Comparison of ENCODE assay signal across 17 mouse cellular contexts in genomic region chr8:72698349-72698926, GRCm38 (mm10). TPM values are rescaled to one million over a fixed set of nuclear protein-coding genes. Genes with fewer than 3 reads are reported as not detected.
DNase-seq lines count a peak whose midpoint lies in the region; ATAC-seq and TF ChIP-seq lines count a peak whose summit lies in the region.
"Had no signal": no experiment of that assay in that cellular context is flagged by ENCODE, and none has a peak within 500 bp of the region (broad histone marks: within the 10 kb centered on the region; RNA-seq: fewer than 3 reads in every experiment).

No protein-coding gene starts in this region.

- no peaks in the 10 kb centered on the region for H3K4me1 ChIP-seq in hindbrain, embryonic 12.5 days
- H3K4me1 ChIP-seq in hindbrain, embryonic 10.5 days (replicated peaks), result no peaks in the 10 kb centered on the region
- H3K4me1 ChIP-seq in G1E (ENCODE audit: insufficient read depth, low read depth, low read length), result no peaks in the 10 kb centered on the region

- no peaks in the 10 kb centered on the region for H3K27me3 ChIP-seq in hindbrain, embryonic 12.5 days
- no peaks in the 10 kb centered on the region for H3K27me3 ChIP-seq in hindbrain, embryonic 10.5 days (ENCODE audit: insufficient read depth, poor library complexity, severe bottlenecking)
- peaks cover 24% of the 10 kb centered on the region for H3K27me3 ChIP-seq in G1E (ENCODE audit: insufficient read depth, low read length)
- H3K27me3 ChIP-seq: CH12.LX had no signal

- no peaks in the 10 kb centered on the region for H3K36me3 ChIP-seq in hindbrain, embryonic 12.5 days
- H3K36me3 ChIP-seq in hindbrain, embryonic 10.5 days, result no peaks in the 10 kb centered on the region
- H3K36me3 ChIP-seq in G1E (replicated peaks), result no peaks in the 10 kb centered on the region

- peak; percentile 33; the same call in 1 of the 2 replicates for ATAC-seq in cerebellum, adult (ENCODE audit: insufficient number of reproducible peaks, low FRiP score, low TSS enrichment)
- peak; percentile 66; the same call in 1 of the 2 replicates for ATAC-seq in hindbrain, embryonic 12.5 days (ENCODE audit: low FRiP score)
- ATAC-seq in G1E (ENCODE audit: extremely low read depth, insufficient number of reproducible peaks, low FRiP score, poor library complexity, severe bottlenecking), result no peak
- ATAC-seq in megakaryocyte progenitor cell, adult 5-6 weeks (replicated peaks; ENCODE audit: poor library complexity), result peak; percentile 14; the same call in 1 of the 2 replicates
- ATAC-seq: intestine, embryonic 16.5 days had no signal

- no peak overlapping the region for H3K9ac ChIP-seq in hindbrain, embryonic 12.5 days
- H3K9ac ChIP-seq: liver, embryonic 14.5 days had no signal

- no peaks in the 10 kb centered on the region for H3K9me3 ChIP-seq in hindbrain, embryonic 12.5 days (replicated peaks)
- peaks cover 2% of the 10 kb centered on the region; the same call in 1 of the 2 replicates for H3K9me3 ChIP-seq in hindbrain, embryonic 10.5 days
- H3K9me3 ChIP-seq in G1E (replicated peaks), result 0 out of 2 replicates have a peak, but pooled peaks cover 3% of the 10 kb centered on the region

- no peak overlapping the region for H3K4me3 ChIP-seq in hindbrain, embryonic 12.5 days
- H3K4me3 ChIP-seq in hindbrain, embryonic 10.5 days, result no peak overlapping the region
- peak overlapping the region; percentile 6; the same call in 1 of the 2 replicates for H3K4me3 ChIP-seq in G1E (ENCODE audit: low read depth, low read length)

- no peak for TF ChIP-seq CTCF in G1E (IDR thresholded peaks at IDR 0.05; ENCODE audit: low read depth, low read length)

- no peak overlapping the region for H3K27ac ChIP-seq in hindbrain, embryonic 12.5 days
- H3K27ac ChIP-seq in hindbrain, embryonic 10.5 days, result no peak overlapping the region
- H3K27ac ChIP-seq: liver, embryonic 14.5 days had no signal

- DNase-seq in cerebellum, adult 8-10 months, result no peak
- DNase-seq in hindbrain, embryonic 10.5 days (ENCODE audit: low spot score), result no peak
- DNase-seq in G1E (ENCODE audit: low spot score), result no peak
- no peak for DNase-seq in thymus, postnatal 14 days
- no peak for DNase-seq in left cerebral cortex, adult 18-20 months (ENCODE audit: low spot score in 2 of 2)
- DNase-seq: cerebellum, adult 2 months; gastrocnemius, postnatal 10 days; heart, postnatal 14 days; kidney, postnatal 14 days; layer of hippocampus, adult 9-11 months; lung, postnatal 14 days had no signal

- H3K4me2 ChIP-seq in hindbrain, embryonic 12.5 days (replicated peaks), result no peak overlapping the region

- 96% methylated on average over 2 of the region's 2 CpGs for WGBS in hindbrain, embryonic 12.5 days
- 91% methylated on average over 2 of the region's 2 CpGs for WGBS in hindbrain, embryonic 10.5 days

RNA-seq across cellular contexts. Expression of gene Sin3b, which starts 24.6 kb away (rescaled TPM):
- 149 and 163 TPM in 2 replicates for polyA plus RNA-seq in hindbrain, embryonic 12.5 days (2016; fragmentation: Nextera tagmentation; extraction: Ambion mirVana)
- polyA plus RNA-seq in hindbrain, embryonic 10.5 days (2016; fragmentation: Nextera tagmentation; extraction: Ambion mirVana), result 154 and 175 TPM in 2 replicates
- total RNA-seq in G1E (2014; fragmentation: Nextera tagmentation), result 73.8 and 82.2 TPM in 2 replicates
- 186 and 202 TPM in 2 replicates for total RNA-seq in G1E (2017)
- 58.9 and 64.7 TPM in 2 replicates for polyA plus RNA-seq in G1E (2012)
- 81.9 and 87.4 TPM in 2 replicates for total RNA-seq in megakaryocyte progenitor cell, adult 5-6 weeks (2015)
- total RNA-seq in megakaryocyte progenitor cell, adult 5-6 weeks (2017), result 79.8 and 86.7 TPM in 2 replicates
- total RNA-seq in left cerebral cortex, adult 18-20 months (2021), result 100 to 1,000 TPM; 134 to 140 TPM

RNA-seq across cellular contexts. Expression of gene Nwd1, which starts 51.9 kb away (rescaled TPM):
- polyA plus RNA-seq in hindbrain, embryonic 12.5 days (2016; fragmentation: Nextera tagmentation; extraction: Ambion mirVana), result 0.64 and 0.68 TPM in 2 replicates
- polyA plus RNA-seq in hindbrain, embryonic 10.5 days (2016; fragmentation: Nextera tagmentation; extraction: Ambion mirVana), result 0.02 TPM in 1 of 2 replicates, not detected in the other
- total RNA-seq in G1E (2014; fragmentation: Nextera tagmentation) (not detected in 2 replicates), G1E (2017) (0.06 and 0.16 TPM in 2 replicates)
- 0.05 TPM in 1 of 2 replicates, not detected in the other for polyA plus RNA-seq in G1E (2012)
- 3.1 and 4.7 TPM in 2 replicates for total RNA-seq in megakaryocyte progenitor cell, adult 5-6 weeks (2015)
- total RNA-seq in megakaryocyte progenitor cell, adult 5-6 weeks (2017), result 4.0 and 5.4 TPM in 2 replicates
- total RNA-seq in left cerebral cortex, adult 18-20 months (2021), result 10 to 100 TPM; 37.6 to 40.9 TPM

Comparison
In these comparisons a context has a peak if more than half of its experiments do, and no peak if none do; other contexts are left out.
1. RNA of gene Nwd1, which starts 51.9 kb away (total RNA-seq): 37.6 to 40.9 TPM in left cerebral cortex, adult 18-20 months; 3.1 to 5.4 TPM in megakaryocyte progenitor cell, adult 5-6 weeks and 0.06 to 0.16 TPM in G1E; every median in the first group is over 4 times any median in the second.